ENCODE assay signal across 10 mouse cellular contexts in genomic region chr16:45837541-45838342, GRCm38 (mm10).
A peak's percentile ranks its signal among the peaks of the same experiment; 100 is the strongest.
DNase-seq lines count a peak whose midpoint lies in the region; ATAC-seq and TF ChIP-seq lines count a peak whose summit lies in the region.
"Had no signal": no experiment of that assay in that cellular context is flagged by ENCODE, and none has a peak within 500 bp of the region (broad histone marks: within the 10 kb centered on the region; RNA-seq: fewer than 3 reads in every experiment).

No protein-coding gene starts in this region.

- DNase-seq in gastrocnemius, adult 2 months = no peak
- DNase-seq in gastrocnemius, postnatal 25 days = no peak
- peak; percentile 80 for DNase-seq in fibroblast of lung, adult 2 months (ENCODE audit: low read depth)
- no peak for DNase-seq in thymus, postnatal 10 days (ENCODE audit: low spot score in 2 of 2)
- no peak for DNase-seq in thymus, postnatal 36 days
- DNase-seq in forebrain, postnatal 0 days = no peak
- DNase-seq: B cell, adult 2 months had no signal

- 34% methylated on average over 5 of the region's 5 CpGs for WGBS in intestine, postnatal 0 days
- WGBS in forebrain, postnatal 0 days = 77% methylated on average over 5 of the region's 5 CpGs

- TF ChIP-seq CTCF in gastrocnemius, adult 2 months (IDR thresholded peaks at IDR 0.05) = no peak
- TF ChIP-seq CTCF in intestine, postnatal 0 days (IDR thresholded peaks at IDR 0.05; ENCODE audit: low read depth) = no peak
- no peak for TF ChIP-seq CTCF in forebrain, postnatal 0 days (IDR thresholded peaks at IDR 0.05; ENCODE audit: low read depth)

- H3K4me3 ChIP-seq in gastrocnemius, adult 2 months = no peak overlapping the region
- no peak overlapping the region for H3K4me3 ChIP-seq in intestine, postnatal 0 days (ENCODE audit: low read depth, low read length)
- H3K4me3 ChIP-seq in forebrain, postnatal 0 days (ENCODE audit: low read depth, low read length) = no peak overlapping the region
- H3K4me3 ChIP-seq: embryonic facial prominence, embryonic 15.5 days had no signal

- intact Hi-C loops in gastrocnemius, adult 2 months (cut with DNase I) = no loop called here

- no peak overlapping the region for H3K4me2 ChIP-seq in intestine, postnatal 0 days (replicated peaks; ENCODE audit: low read depth)
- H3K4me2 ChIP-seq in forebrain, postnatal 0 days (ENCODE audit: low read depth) = no peak overlapping the region
- H3K4me2 ChIP-seq: embryonic facial prominence, embryonic 15.5 days had no signal

- no peaks in the 10 kb centered on the region for H3K4me1 ChIP-seq in intestine, postnatal 0 days (replicated peaks; ENCODE audit: control insufficient read depth, insufficient read depth, low read length)
- no peaks in the 10 kb centered on the region for H3K4me1 ChIP-seq in forebrain, postnatal 0 days (ENCODE audit: insufficient read depth)

- H3K9me3 ChIP-seq in intestine, postnatal 0 days (ENCODE audit: control insufficient read depth) = no peaks in the 10 kb centered on the region
- no peaks in the 10 kb centered on the region for H3K9me3 ChIP-seq in forebrain, postnatal 0 days (ENCODE audit: low read length)
- H3K9me3 ChIP-seq: embryonic facial prominence, embryonic 15.5 days had no signal

- peak overlapping the region; percentile 57 for H3K27ac ChIP-seq in gastrocnemius, adult 2 months
- no peak overlapping the region for H3K27ac ChIP-seq in intestine, postnatal 0 days (ENCODE audit: low read depth, low read length)
- H3K27ac ChIP-seq in forebrain, postnatal 0 days (ENCODE audit: low read depth, low read length) = no peak overlapping the region
- H3K27ac ChIP-seq: embryonic facial prominence, embryonic 15.5 days had no signal

- no peaks in the 10 kb centered on the region for H3K36me3 ChIP-seq in intestine, postnatal 0 days (ENCODE audit: control insufficient read depth, insufficient read depth)
- no peaks in the 10 kb centered on the region for H3K36me3 ChIP-seq in forebrain, postnatal 0 days (ENCODE audit: insufficient read depth)
- H3K36me3 ChIP-seq: embryonic facial prominence, embryonic 15.5 days had no signal

- no peak overlapping the region for H3K9ac ChIP-seq in intestine, postnatal 0 days (ENCODE audit: low read depth, low read length)
- no peak overlapping the region for H3K9ac ChIP-seq in forebrain, postnatal 0 days
- H3K9ac ChIP-seq: embryonic facial prominence, embryonic 15.5 days had no signal

- ATAC-seq in intestine, postnatal 0 days = peak; percentile 66
- ATAC-seq in megakaryocyte progenitor cell, adult 5-6 weeks (replicated peaks; ENCODE audit: poor library complexity) = peak; percentile 74
- ATAC-seq in forebrain, postnatal 0 days = no peak

- no peaks in the 10 kb centered on the region for H3K27me3 ChIP-seq in intestine, postnatal 0 days (replicated peaks; ENCODE audit: control insufficient read depth, insufficient read depth, low read length)
- H3K27me3 ChIP-seq in forebrain, postnatal 0 days (ENCODE audit: insufficient read depth, low read length) = no peaks in the 10 kb centered on the region
- H3K27me3 ChIP-seq: embryonic facial prominence, embryonic 15.5 days had no signal
